Mouse (Mus musculus): ENCODE results near the gene Iqcb1. TPM values are rescaled to one million over a fixed set of nuclear protein-coding genes. Genes with fewer than 3 reads are reported as not detected.
A peak's percentile ranks its signal among the peaks of the same experiment; 100 is the strongest.

Gene Iqcb1
- 40.0 and 45.5 TPM in 2 replicates for polyA plus RNA-seq (2014; fragmentation: Nextera tagmentation; extraction: Ambion mirVana)

DNA sequence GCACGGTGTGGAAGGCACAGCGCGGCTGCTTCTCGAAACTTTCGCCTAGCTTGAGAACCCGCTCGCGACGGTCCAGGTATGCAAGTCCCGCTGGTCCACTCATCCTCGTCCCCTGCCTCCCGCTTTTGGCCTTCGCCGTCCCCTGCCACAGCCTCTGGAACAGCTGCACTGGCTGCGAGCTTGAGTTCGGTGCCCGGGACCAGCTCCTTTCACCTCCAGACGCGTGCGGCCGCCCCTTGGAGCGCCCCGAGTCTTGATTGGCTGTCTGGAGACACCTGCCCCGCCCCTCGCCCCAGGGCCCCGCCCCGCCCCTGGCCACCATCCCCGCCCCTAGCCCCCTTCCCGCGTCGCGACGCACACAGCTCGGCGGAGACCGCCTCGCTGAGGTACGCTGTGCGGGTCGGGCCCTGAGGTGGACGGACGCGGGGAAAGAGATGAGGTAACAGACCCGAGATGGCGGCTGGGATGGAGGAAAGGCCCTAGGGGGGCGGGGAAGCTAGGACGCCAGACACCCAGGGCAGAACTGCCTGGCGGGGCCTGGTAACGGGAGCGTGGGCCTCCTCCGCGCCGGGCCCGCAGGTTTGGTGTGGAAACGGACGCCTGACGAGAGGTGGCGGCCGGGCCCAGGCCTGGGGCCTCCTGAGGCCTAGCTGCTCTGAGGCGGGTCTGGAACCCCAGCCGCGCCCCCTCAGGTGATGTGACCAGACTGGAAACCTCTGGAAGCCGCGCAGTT, at the start of gene Iqcb1:
Iqcb1 (plus strand) TSS at position 332 of the 733 bp plus-strand sequence.
- peak; percentile 99 for ATAC-seq (ENCODE audit: low FRiP score, low TSS enrichment)
- peak within 1 kb of the TSS; percentile 68 for H3K4me2 ChIP-seq (replicated peaks; ENCODE audit: low read depth, low read length)
- no peaks in the 10 kb centered on the region for H3K27me3 ChIP-seq (ENCODE audit: control insufficient read depth, insufficient read depth, low read length)
- H3K36me3 ChIP-seq (ENCODE audit: control insufficient read depth, insufficient read depth, low read length) = no peaks in the 10 kb centered on the region
- H3K9me3 ChIP-seq (ENCODE audit: control insufficient read depth, low read length) = no peaks in the 10 kb centered on the region
- WGBS = under 1% methylated on average over 63 of the region's 64 CpGs
- no peak within 1 kb of the TSS; the same call in 1 of the 2 replicates for H3K27ac ChIP-seq (ENCODE audit: low read depth, low read length)
- no peaks in the 10 kb centered on the region for H3K4me1 ChIP-seq (ENCODE audit: control insufficient read depth, insufficient read depth, low read length)
- peak within 1 kb of the TSS; percentile 78 for H3K4me3 ChIP-seq (ENCODE audit: low read length)
- H3K9ac ChIP-seq (ENCODE audit: low read depth, low read length) = peak within 1 kb of the TSS; percentile 76

DNA sequence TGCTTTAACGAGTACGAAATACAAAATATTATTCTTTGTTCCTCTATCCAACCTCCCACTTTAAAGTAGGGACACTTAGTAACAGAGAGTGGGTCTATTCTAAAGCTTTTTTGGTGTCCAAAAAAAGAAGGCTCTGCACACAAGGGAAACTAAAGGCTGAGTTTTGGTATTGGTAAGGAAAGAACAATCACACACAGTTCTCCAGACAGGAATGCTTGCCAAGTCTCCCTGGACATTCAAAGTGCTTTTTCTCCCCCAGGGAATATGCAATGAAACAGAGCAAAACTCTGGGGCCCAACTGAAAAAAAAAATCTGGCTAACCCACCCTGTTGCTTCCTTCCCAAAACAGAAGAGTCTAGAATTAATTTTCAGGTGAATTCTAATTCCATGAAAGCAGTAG, 44.0 kb upstream of the Iqcb1 start:
- H3K9me3 ChIP-seq (ENCODE audit: control insufficient read depth, low read length) = no peaks in the 10 kb centered on the region
- 96% methylated on average over 2 of the region's 2 CpGs for WGBS
- H3K4me2 ChIP-seq (replicated peaks; ENCODE audit: low read depth, low read length) = no peak overlapping the region
- no peaks in the 10 kb centered on the region for H3K36me3 ChIP-seq (ENCODE audit: control insufficient read depth, insufficient read depth, low read length)
- no peak overlapping the region for H3K27ac ChIP-seq (ENCODE audit: low read depth, low read length)
- H3K4me1 ChIP-seq (ENCODE audit: control insufficient read depth, insufficient read depth, low read length) = no peaks in the 10 kb centered on the region
- ATAC-seq (ENCODE audit: low FRiP score, low TSS enrichment) = no peak
- H3K27me3 ChIP-seq (ENCODE audit: control insufficient read depth, insufficient read depth, low read length) = no peaks in the 10 kb centered on the region
- no peak overlapping the region for H3K4me3 ChIP-seq (ENCODE audit: low read length)
- no peak overlapping the region for H3K9ac ChIP-seq (ENCODE audit: low read depth, low read length)

DNA sequence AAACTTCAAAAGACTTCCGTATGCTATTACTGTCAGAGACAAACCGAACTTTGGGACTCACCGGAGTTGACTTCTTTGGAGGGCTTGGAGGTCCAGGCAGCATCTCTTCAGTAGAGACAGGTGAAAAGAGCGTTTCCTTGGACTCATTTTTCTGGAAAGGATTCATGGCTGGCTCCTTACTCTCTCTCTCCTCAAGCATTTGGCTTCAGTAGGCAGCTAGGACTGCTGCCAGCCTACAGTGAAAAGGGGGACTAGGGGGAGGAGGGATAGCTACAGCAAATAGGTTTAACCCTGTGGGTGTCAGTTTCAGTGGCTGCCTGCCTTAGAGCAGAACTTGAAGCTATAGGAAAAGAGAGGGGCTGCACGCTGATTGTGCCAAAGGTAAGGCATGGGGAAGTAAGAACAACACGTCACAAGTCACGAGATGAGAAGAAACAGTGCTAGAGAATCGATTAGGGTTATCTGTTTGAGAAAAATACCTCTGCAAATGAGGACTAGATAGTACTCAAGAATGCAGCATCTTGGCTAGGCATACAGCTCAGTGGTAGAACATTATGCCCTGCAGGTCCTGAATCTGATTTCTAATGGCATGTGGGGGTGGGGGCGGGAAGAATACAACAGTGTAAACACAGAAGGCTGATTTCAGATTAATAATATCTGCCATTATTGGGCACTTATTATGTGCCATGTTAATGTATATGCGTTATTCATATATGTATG, 43.4 kb upstream of the Iqcb1 start, which contains the start of gene Slc15a2:
Slc15a2 (minus strand) TSS at position 369 of the 720 bp plus-strand sequence.
- H3K9me3 ChIP-seq (ENCODE audit: control insufficient read depth, low read length) = no peaks in the 10 kb centered on the region
- no peaks in the 10 kb centered on the region for H3K4me1 ChIP-seq (ENCODE audit: control insufficient read depth, insufficient read depth, low read length)
- 73% methylated on average over 10 of the region's 10 CpGs for WGBS
- H3K4me3 ChIP-seq (ENCODE audit: low read length) = no peak within 1 kb of the TSS
- H3K36me3 ChIP-seq (ENCODE audit: control insufficient read depth, insufficient read depth, low read length) = no peaks in the 10 kb centered on the region
- H3K4me2 ChIP-seq (replicated peaks; ENCODE audit: low read depth, low read length) = no peak within 1 kb of the TSS
- H3K27me3 ChIP-seq (ENCODE audit: control insufficient read depth, insufficient read depth, low read length) = no peaks in the 10 kb centered on the region
- ATAC-seq (ENCODE audit: low FRiP score, low TSS enrichment) = no peak
- no peak within 1 kb of the TSS for H3K27ac ChIP-seq (ENCODE audit: low read depth, low read length)
- no peak within 1 kb of the TSS for H3K9ac ChIP-seq (ENCODE audit: low read depth, low read length)

DNA sequence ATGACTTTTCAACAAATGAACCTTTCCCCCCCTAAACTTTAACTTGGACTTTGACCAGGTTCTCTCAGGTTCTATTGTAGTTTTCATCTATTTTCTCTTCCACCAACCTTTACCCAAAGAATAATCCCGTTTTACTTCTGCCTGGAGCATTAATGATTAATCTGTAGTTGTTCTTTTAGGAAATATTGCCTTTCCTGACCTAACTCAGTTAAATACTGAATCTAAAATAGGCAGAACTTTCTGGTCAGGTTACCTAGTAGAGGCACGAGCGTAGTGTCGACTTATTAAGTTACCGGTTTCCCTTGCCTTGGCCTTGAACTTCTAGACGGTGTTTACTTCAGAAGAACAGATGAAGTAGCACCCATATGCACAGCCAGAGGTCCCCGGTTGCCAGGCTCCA, 41.7 kb upstream of the Iqcb1 start:
- H3K4me2 ChIP-seq (replicated peaks; ENCODE audit: low read depth, low read length) = no peak overlapping the region
- 81% methylated on average over 7 of the region's 7 CpGs for WGBS

DNA sequence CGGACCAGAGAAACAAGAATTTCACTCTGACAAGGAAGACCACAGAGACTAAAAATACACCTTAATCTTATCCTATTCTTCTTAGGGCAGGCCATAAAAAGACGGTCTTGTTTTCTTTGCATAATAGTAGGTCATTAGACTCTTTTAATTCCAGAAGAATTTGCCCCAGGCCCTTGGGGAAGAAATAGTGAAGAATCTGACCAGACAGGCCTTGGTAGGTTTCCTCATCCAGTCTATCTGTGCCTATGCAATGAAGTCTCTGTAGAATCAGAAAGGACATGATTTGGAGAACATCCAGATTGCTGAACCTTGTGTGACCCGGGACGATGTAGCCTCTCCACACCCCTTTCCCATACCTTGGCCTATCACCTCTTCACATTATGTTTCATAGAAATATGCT, 38.0 kb upstream of the Iqcb1 start:
- Histone ChIP-seq H3K4me3 (ENCODE audit: low read length) (no peak overlapping the region), H3K9ac (ENCODE audit: low read depth, low read length) (no peak overlapping the region), H3K27me3 (ENCODE audit: control insufficient read depth, insufficient read depth, low read length) (no peaks in the 10 kb centered on the region), H3K4me2 (replicated peaks; ENCODE audit: low read depth, low read length) (no peak overlapping the region), H3K27ac (ENCODE audit: low read depth, low read length) (no peak overlapping the region), H3K9me3 (ENCODE audit: control insufficient read depth, low read length) (no peaks in the 10 kb centered on the region), H3K4me1 (ENCODE audit: control insufficient read depth, insufficient read depth, low read length) (no peaks in the 10 kb centered on the region), H3K36me3 (ENCODE audit: control insufficient read depth, insufficient read depth, low read length) (no peaks in the 10 kb centered on the region)
- WGBS = 84% methylated on average over 4 of the region's 4 CpGs
- ATAC-seq (ENCODE audit: low FRiP score, low TSS enrichment) = no peak

More for the DNA sequence above, 41.7 kb upstream of the Iqcb1 start:
- Histone ChIP-seq H3K9me3 (ENCODE audit: control insufficient read depth, low read length) (no peaks in the 10 kb centered on the region), H3K36me3 (ENCODE audit: control insufficient read depth, insufficient read depth, low read length) (no peaks in the 10 kb centered on the region), H3K27me3 (ENCODE audit: control insufficient read depth, insufficient read depth, low read length) (no peaks in the 10 kb centered on the region), H3K4me1 (ENCODE audit: control insufficient read depth, insufficient read depth, low read length) (no peaks in the 10 kb centered on the region), H3K9ac (ENCODE audit: low read depth, low read length) (no peak overlapping the region), H3K27ac (ENCODE audit: low read depth, low read length) (no peak overlapping the region), H3K4me3 (ENCODE audit: low read length) (no peak overlapping the region)
- ATAC-seq (ENCODE audit: low FRiP score, low TSS enrichment) = no peak

DNA sequence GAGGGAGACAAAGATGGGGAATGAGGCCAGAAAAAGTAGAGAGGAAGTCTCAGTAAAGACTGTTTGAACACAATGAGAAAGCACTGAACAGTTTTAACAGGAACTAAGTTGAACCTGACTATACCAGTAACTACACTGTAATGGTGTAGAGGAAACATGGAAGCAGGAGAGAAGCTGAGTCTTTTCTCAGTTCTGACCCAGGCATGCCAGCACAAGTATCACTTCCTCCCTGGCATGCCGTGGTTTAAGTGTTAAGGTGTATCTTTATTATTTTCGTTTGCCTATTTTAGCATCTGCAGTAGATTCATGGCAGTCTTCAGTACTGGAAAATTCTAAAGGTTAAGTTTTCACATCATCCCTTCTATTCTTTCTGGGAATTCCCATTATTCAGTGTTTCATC, 33.2 kb upstream of the Iqcb1 start:
- Histone ChIP-seq H3K27ac (ENCODE audit: low read depth, low read length) (no peak overlapping the region), H3K4me2 (replicated peaks; ENCODE audit: low read depth, low read length) (no peak overlapping the region), H3K9me3 (ENCODE audit: control insufficient read depth, low read length) (no peaks in the 10 kb centered on the region), H3K36me3 (ENCODE audit: control insufficient read depth, insufficient read depth, low read length) (no peaks in the 10 kb centered on the region), H3K4me1 (ENCODE audit: control insufficient read depth, insufficient read depth, low read length) (no peaks in the 10 kb centered on the region), H3K9ac (ENCODE audit: low read depth, low read length) (no peak overlapping the region), H3K4me3 (ENCODE audit: low read length) (no peak overlapping the region), H3K27me3 (ENCODE audit: control insufficient read depth, insufficient read depth, low read length) (no peaks in the 10 kb centered on the region)
- ATAC-seq (ENCODE audit: low FRiP score, low TSS enrichment) = no peak
- whole genome bisulfite sequencing = 90% methylated on average over 2 of the region's 2 CpGs

DNA sequence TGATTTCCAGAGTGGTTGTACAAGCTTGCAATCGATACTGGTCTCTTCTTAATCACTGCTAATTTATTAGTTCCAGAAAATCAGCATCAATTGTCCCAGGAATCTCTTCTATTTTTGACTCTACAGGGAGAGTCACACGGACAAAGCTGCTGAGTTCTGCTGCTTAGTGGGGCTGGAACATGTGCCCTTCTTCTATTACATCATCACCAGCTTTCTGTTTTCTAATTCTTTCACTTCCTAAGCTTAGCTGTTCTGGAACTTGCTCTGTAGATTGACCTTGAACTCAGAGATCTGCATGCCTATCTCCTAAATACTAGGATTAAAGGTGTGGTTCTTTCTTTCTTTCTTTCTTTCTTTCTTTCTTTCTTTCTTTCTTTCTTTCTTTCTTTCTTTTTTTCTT, 29.9 kb upstream of the Iqcb1 start:
- Histone ChIP-seq H3K27ac (ENCODE audit: low read depth, low read length) (no peak overlapping the region), H3K9ac (ENCODE audit: low read depth, low read length) (no peak overlapping the region), H3K4me3 (ENCODE audit: low read length) (no peak overlapping the region), H3K27me3 (ENCODE audit: control insufficient read depth, insufficient read depth, low read length) (no peaks in the 10 kb centered on the region), H3K4me2 (replicated peaks; ENCODE audit: low read depth, low read length) (no peak overlapping the region), H3K36me3 (ENCODE audit: control insufficient read depth, insufficient read depth, low read length) (no peaks in the 10 kb centered on the region), H3K4me1 (ENCODE audit: control insufficient read depth, insufficient read depth, low read length) (no peaks in the 10 kb centered on the region), H3K9me3 (ENCODE audit: control insufficient read depth, low read length) (peaks cover 3% of the 10 kb centered on the region; the same call in 1 of the 2 replicates)
- 84% methylated on average over 2 of the region's 2 CpGs for WGBS
- ATAC-seq (ENCODE audit: low FRiP score, low TSS enrichment) = no peak

DNA sequence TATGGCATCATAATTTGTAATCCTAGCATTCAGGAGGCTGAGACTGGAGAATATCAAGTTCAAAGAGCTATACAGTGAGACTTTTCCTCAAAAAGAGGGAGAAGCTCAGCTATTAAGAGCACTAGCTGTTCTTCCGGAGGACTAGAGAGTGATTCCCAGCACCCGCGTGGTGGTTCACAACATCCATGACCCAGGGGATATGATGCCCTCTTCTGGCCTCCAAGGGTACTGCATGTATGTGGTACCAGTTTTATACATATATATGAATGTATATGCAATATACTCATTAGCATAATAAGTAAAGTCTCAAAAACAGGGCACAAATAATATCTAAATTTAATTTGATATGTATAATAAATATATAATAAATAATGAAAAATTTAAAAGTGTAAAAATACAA, 25.8 kb upstream of the Iqcb1 start:
- WGBS = 86% methylated on average over 3 of the region's 3 CpGs
- H3K4me1 ChIP-seq (ENCODE audit: control insufficient read depth, insufficient read depth, low read length) = no peaks in the 10 kb centered on the region
- no peaks in the 10 kb centered on the region for H3K36me3 ChIP-seq (ENCODE audit: control insufficient read depth, insufficient read depth, low read length)
- ATAC-seq (ENCODE audit: low FRiP score, low TSS enrichment) = no peak
- H3K4me2 ChIP-seq (replicated peaks; ENCODE audit: low read depth, low read length) = no peak overlapping the region
- H3K27me3 ChIP-seq (ENCODE audit: control insufficient read depth, insufficient read depth, low read length) = no peaks in the 10 kb centered on the region
- no peak overlapping the region for H3K27ac ChIP-seq (ENCODE audit: low read depth, low read length)
- peaks cover 3% of the 10 kb centered on the region; the same call in 1 of the 2 replicates for H3K9me3 ChIP-seq (ENCODE audit: control insufficient read depth, low read length)
- H3K9ac ChIP-seq (ENCODE audit: low read depth, low read length) = no peak overlapping the region
- no peak overlapping the region for H3K4me3 ChIP-seq (ENCODE audit: low read length)

DNA sequence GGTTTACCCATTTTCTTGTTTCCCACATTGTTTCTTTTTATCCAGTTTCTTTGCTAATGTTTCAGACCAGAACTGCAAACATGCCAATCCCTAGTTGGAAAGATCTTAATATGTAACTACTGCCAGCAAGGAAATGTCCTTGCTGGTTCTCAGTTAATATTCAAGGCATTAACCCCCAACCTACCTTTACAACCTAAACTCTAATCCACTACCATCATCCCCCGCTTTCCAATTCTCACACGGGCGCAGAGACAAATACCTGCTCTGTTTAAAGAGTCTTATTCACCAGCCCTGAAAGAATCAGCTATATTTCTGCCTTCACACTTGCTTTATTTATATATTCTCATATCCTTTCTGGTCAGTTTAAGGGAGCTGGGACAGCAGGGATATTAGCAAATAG, 19.6 kb upstream of the Iqcb1 start:
- Histone ChIP-seq H3K9me3 (ENCODE audit: control insufficient read depth, low read length) (no peaks in the 10 kb centered on the region), H3K4me3 (ENCODE audit: low read length) (no peak overlapping the region), H3K4me2 (replicated peaks; ENCODE audit: low read depth, low read length) (no peak overlapping the region), H3K9ac (ENCODE audit: low read depth, low read length) (no peak overlapping the region), H3K36me3 (ENCODE audit: control insufficient read depth, insufficient read depth, low read length) (no peaks in the 10 kb centered on the region), H3K27me3 (ENCODE audit: control insufficient read depth, insufficient read depth, low read length) (no peaks in the 10 kb centered on the region), H3K27ac (ENCODE audit: low read depth, low read length) (no peak overlapping the region), H3K4me1 (ENCODE audit: control insufficient read depth, insufficient read depth, low read length) (no peaks in the 10 kb centered on the region)
- ATAC-seq (ENCODE audit: low FRiP score, low TSS enrichment) = no peak
- WGBS = 63% methylated on average over 3 of the region's 3 CpGs
